Mouse (Mus musculus) MEL (cell line): ENCODE results near the gene Il31ra.

Experiments
- CTCF ChIP-seq, 3 experiments: IDR thresholded peaks in 2 of 3; conservative IDR thresholded peaks in 1 of 3; 2 replicates each; pipeline ENCODE4 v1.5.1; 2011 to 2012; ENCODE audit warnings: low read length in 3 of 3, low read depth in 2 of 3, mild to moderate bottlenecking in 2 of 3, improper control_type of control experiment in 1 of 3, inconsistent platforms in 1 of 3, mixed read lengths in 1 of 3, moderate library complexity in 1 of 3; ENCODE audit not compliant: control insufficient read depth in 1 of 3, insufficient read depth in 1 of 3, poor library complexity in 1 of 3, severe bottlenecking in 1 of 3
- E2F4 ChIP-seq: IDR thresholded peaks from 2 replicates; pipeline ENCODE4 v1.6.1; 2011; ENCODE audit warnings: low read depth, low read length, improper control_type of control experiment, borderline replicate concordance
- ETS1 ChIP-seq: IDR thresholded peaks from 2 replicates; pipeline ENCODE4 v1.6.1; 2012; ENCODE audit warnings: low read depth, mild to moderate bottlenecking, inconsistent platforms, low read length, improper control_type of control experiment, moderate library complexity
- GATA1 ChIP-seq: IDR thresholded peaks from 2 replicates; pipeline ENCODE4 v1.6.1; 2011; ENCODE audit warnings: low read depth, low read length, improper control_type of control experiment
- MAZ ChIP-seq: IDR thresholded peaks from 2 replicates; pipeline ENCODE4 v1.6.1; 2012; ENCODE audit warnings: low read depth, mild to moderate bottlenecking, inconsistent platforms, low read length, improper control_type of control experiment
- MXI1 ChIP-seq: IDR thresholded peaks from 2 replicates; pipeline ENCODE4 v1.6.1; 2011; ENCODE audit warnings: mild to moderate bottlenecking, low read depth, low read length, improper control_type of control experiment
- POLR2A ChIP-seq, 2 experiments: IDR thresholded peaks; 2 replicates each; pipeline ENCODE4 v1.6.1; 2011 to 2012; ENCODE audit warnings: low read length in 2 of 2, mild to moderate bottlenecking in 2 of 2, control low read depth in 1 of 2, improper control_type of control experiment in 1 of 2, low read depth in 1 of 2, moderate library complexity in 1 of 2; ENCODE audit not compliant: control insufficient read depth in 1 of 2, insufficient read depth in 1 of 2, poor library complexity in 1 of 2
- TBP ChIP-seq: IDR thresholded peaks from 2 replicates; pipeline ENCODE4 v1.8.0; 2011; ENCODE audit warnings: low read depth, low read length, improper control_type of control experiment
- ZKSCAN1 ChIP-seq: IDR thresholded peaks from 2 replicates; pipeline ENCODE4 v1.6.1; 2012; ENCODE audit warnings: low read depth, mild to moderate bottlenecking, inconsistent platforms, low read length, improper control_type of control experiment, moderate library complexity
- ZMIZ1 ChIP-seq: IDR thresholded peaks from 2 replicates; pipeline ENCODE4 v1.6.1; 2012; ENCODE audit warnings: low read depth, mild to moderate bottlenecking, inconsistent platforms, low read length, improper control_type of control experiment, moderate library complexity

DNA sequence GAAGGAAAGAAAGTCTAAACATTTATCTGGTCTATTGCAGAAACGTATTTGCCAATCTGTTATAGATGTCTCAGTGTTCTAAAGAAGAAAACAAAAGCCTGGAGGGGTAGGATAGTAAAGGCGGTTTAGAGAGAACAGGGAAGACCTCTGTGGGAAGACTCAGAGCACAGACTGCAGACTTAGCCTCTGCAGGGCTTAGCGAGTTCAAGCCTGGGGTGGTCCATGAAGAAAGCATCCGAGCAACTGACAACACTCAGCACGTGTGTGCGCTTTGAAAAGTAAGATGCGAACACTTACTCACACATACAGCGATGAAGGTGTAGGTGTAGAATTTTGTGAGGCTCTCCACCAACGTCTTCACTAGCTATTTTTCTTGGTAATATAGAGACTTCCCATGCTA lies 123.0 kb downstream of the Il31ra start:
- TF ChIP-seq MXI1 (no peak), ZKSCAN1 (no peak), MAZ (no peak), ETS1 (no peak), GATA1 (no peak), POLR2A (IDR thresholded peaks at IDR 0.05; ENCODE audit: control insufficient read depth in 1 of 2, insufficient read depth in 1 of 2, low read depth in 1 of 2, low read length in 2 of 2, poor library complexity in 1 of 2) (no peak), TBP (no peak), ZMIZ1 (no peak), CTCF (IDR thresholded peaks at IDR 0.05 in 2 of 3, conservative IDR thresholded peaks at IDR 0.05 in 1 of 3; ENCODE audit: control insufficient read depth in 1 of 3, insufficient read depth in 1 of 3, low read depth in 2 of 3, low read length in 3 of 3, poor library complexity in 1 of 3, severe bottlenecking in 1 of 3) (no peak), E2F4 (no peak)
